Mouse (Mus musculus): ENCODE measurements around the gene Cog3.

Cog3 gene

DNA sequence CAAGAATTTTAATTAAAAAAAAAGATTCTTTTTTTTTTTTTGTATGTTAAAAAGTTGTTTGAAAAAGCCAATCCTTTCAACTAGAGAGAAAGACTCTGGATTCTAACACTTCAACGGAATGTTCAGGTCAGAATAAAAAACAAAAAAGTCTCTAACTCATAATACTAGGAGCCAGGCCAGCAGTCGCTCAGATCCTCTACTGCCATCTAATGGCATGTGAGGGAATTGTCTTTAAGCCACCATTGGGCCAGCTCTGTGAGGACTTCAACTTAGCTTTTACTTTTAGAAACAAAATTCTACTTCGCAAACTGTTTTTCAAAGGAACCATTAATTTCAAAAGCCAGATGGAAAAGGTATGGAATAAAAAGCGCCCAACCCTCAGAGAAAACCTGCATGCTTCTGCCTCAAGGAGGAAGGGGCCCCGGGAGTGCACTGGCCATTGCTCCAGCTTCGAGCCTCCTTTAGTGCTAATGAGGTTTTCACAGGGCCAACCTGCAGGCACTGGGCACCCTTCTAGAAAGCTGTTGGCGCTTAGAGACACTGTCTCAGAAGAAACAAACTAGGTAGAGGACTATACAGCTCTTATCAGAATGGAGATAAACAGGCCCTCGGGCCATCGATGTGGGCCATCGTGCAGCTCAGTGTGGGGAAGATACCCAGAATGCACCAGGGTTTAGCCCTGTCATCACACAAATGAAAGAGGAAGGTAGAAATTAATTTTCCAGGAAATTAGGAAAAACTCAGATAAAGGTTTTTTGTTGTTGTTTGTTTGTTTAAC lies 6.9 kb upstream of the Cog3 start:
- peak; percentile 30 for DNase-seq (ENCODE audit: low read depth)

DNA sequence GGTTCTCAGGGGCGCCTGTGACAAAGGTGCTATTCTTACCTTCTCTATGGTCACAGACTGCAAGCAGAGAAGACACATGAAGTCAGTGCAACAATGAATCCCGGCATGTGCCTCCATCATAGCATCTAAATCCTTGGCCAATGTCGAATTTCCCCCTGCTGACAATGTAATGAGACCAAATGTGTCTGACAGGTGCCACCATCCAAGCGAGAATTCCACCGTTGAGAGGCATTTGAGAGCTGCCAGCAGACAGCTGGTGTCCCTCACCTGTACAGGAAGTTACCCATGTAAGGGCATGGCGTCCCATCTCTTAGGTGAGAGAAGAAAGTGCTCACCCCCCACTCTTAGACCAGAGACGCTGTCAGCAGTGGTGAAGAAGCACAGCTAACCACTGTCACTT lies 4.1 kb upstream of the Cog3 start:
- DNase-seq (ENCODE audit: low read depth), result no peak

DNA sequence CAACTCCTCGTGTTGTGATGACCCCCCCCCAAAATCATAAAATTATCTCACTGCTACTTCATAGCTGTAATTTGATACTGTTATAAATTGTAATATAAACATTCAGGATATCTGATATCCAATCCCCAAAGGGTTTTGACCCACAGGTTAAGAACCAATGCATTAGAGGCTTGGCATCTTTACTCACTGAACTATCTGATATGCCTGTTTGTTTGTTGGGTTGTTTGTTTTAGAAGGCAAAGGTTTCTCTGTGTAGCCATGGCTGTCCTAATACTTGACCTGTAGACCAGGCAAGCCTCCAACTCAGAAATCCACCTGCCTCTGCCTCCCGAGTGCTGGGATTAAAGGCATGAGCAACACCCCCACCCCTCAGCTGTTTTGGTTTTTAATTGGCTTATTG lies 3.5 kb upstream of the Cog3 start:
- no peak for DNase-seq (ENCODE audit: low read depth)

- DNase-seq (ENCODE audit: low read depth), result no peak
Observed at GRCm38 (mm10) chr14:75756971-75757370, 2.7 kb upstream of the Cog3 start.

DNA sequence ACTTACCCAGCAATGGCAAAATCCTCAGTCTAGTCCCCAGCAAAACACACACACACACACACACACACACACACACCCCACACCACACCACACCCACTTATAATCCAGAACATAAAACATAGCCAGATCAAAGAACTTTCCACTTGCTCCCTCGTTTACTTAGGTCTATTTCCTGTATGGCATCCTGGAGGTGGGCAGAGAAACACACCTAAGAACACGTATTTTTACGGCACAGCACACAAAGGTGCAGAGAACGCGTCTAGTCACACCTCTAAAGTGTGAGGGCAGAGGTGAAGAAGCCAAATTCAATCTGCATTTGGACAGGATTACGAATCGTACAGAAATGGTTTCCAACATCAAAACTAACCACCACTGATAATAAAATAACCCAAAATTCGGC lies 1.1 kb downstream of the Cog3 start:
- no peak for DNase-seq (ENCODE audit: low read depth)

GRCm38 (mm10) chr14:75751040-75751439 lies 3.3 kb downstream of the Cog3 start:
- DNase-seq (ENCODE audit: low read depth), result no peak

- DNase-seq (ENCODE audit: low read depth), result no peak
Observed at GRCm38 (mm10) chr14:75749123-75749522, 5.2 kb downstream of the Cog3 start.

GRCm38 (mm10) chr14:75747960-75748359 lies 6.4 kb downstream of the Cog3 start:
- DNase-seq (ENCODE audit: low read depth), result no peak

DNA sequence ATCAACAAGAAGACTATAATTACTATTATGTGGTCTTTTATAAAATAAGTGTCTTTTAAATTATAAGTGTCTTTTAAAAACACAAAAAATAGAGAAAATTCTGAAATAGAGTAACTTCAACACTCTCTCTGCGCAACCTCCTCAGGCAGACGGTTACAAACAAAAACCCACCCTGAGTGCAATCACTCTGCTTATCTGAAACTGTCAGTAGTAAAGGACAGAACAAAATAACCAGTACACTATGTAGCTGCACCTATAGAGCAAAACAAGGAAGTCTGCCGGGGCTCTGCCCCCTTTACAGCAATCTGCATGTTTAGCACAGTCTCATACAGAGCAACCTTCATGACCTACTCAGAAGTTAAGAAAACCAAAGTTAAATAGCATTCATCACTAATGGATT lies 12.4 kb downstream of the Cog3 start:
- DNase-seq (ENCODE audit: low read depth), result no peak

DNA sequence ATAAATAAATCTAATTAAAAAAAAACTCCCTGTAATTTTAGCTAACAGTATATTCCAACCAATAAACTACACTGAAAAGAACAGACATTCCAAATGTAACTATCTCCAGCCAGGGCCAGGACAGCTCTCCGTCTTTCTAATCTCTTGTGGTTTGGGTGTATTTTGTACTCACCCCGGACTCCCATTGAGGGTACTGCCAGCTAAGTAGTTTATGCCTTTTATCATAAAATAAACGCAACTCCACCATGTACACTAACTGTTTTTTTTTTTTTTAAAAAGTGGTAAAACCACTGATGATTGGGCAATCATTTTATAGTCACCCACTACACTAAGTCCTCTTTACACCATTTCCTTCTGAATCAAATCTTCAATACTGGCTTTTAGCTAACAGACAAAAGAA lies 18.7 kb downstream of the Cog3 start:
- DNase-seq (ENCODE audit: low read depth), result no peak

DNA sequence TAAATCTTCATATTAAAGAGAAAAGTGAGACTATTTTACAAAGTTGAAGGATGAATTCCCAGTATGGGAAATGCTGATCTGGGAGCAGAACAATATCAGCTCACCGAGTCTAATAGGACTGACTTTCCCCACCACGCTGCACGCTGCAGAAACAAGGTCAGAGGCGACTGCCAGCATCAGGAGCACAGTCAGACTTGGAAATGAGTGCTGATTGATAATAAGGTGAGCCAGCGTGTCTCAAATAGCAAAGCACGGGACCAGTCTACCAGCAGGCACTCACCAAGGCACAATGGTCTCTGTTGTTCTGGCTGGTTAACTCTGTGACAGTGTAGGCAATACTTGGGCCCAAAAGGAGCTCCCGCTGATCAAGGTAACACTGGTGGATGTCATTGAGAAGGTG lies 21.7 kb downstream of the Cog3 start:
- DNase-seq (ENCODE audit: low read depth), result no peak

DNA sequence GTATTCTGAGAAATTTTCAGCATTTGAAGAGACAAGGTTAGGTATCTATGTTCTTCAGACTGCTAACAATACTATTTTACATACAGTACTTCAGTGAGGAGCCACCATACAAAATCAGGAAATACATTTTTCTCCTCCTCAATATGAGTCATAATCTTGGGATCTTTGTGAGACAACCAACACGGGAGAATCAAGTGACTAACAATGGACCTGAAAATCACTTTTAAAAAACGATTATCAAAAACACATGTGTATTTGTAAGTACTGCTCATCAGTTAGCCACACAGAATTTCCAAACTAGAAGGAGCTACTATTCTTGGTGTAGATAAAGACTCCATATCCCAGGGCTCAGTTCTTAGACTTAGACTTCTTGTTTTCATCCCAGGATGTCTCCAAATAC lies 23.0 kb downstream of the Cog3 start:
- no peak for DNase-seq (ENCODE audit: low read depth)

- no peak for DNase-seq (ENCODE audit: low read depth)
Observed at GRCm38 (mm10) chr14:75728111-75728510, 26.2 kb downstream of the Cog3 start.

DNA sequence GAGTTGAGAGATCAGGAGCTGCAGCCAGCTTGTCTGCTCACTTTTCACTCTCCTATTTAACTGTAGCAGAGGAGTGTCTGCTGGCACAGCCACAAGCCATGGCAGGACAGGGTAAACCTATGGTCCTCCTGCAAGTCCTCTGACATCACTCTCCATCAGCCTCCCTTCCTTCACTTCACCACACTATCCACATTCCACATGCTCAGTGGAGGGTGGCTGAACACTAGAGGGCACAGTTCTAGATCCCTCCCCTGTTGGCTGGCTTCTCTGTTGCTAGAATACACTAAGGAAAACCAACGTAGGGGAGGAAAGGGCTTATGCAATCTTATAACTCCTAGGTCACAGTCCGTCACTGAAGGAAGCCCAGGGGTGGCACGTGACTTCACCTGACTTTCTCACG lies 27.3 kb downstream of the Cog3 start:
- DNase-seq (ENCODE audit: low read depth), result no peak

DNA sequence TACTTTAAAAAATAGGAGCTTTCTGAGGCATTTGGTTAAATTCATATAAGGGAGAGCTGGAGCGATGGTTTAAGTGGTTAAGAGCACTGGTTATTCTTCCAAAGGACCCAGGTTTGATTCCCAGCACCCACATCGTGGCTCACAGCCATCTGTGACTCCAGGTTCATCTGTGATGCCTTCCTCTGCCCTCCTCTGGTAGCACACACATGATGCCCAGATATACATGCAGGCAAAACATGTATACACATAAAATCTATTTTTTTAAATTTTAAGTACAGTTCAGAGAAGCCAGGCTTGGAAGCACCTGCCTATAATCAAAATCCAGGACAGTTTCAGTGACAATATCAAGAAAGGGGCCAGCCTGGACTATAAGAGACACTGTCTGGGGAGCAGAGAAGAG lies 31.5 kb downstream of the Cog3 start:
- DNase-seq (ENCODE audit: low read depth), result no peak

GRCm38 (mm10) chr14:75721977-75722563 lies 32.2 kb downstream of the Cog3 start:
- peak; percentile 9 for DNase-seq (ENCODE audit: low read depth)

DNA sequence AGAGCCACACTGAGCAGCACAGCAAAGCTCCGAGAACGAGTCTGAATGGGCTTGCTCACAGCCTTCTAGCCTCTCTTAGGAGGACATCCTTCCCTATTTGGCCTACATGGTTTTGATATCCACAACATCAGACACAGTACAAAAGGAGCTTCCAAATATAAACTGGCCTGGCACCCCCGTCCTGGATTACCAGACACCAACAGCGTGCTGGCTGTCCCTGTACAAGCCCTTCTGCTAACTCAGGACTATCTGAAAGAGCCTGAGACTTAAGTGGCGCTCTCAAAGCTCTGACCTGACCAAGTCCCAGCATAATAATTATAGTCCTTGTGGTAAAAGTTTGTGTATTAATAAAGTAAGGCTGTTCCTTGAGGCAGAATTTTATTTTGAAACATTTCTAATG lies 34.2 kb downstream of the Cog3 start:
- no peak for DNase-seq (ENCODE audit: low read depth)

DNA sequence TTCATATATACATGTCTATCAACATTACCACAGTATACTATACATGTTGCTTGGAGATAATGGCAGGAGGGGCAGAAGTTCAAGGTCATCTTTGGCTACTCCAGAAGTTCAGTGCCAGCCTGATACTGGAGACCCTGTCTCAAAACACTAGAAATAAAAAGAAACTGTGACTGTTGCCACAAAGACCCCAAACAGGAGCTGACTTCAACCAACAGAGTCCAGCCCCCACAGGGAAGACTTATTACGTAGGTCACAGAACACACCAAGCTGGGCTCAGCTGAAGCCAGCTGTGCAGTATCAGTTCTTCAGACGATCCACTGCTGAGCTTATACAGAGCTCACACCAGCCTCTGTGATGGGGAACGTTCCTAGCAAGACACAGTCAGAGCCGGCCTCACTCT lies 37.9 kb downstream of the Cog3 start:
- DNase-seq (ENCODE audit: low read depth), result no peak

DNA sequence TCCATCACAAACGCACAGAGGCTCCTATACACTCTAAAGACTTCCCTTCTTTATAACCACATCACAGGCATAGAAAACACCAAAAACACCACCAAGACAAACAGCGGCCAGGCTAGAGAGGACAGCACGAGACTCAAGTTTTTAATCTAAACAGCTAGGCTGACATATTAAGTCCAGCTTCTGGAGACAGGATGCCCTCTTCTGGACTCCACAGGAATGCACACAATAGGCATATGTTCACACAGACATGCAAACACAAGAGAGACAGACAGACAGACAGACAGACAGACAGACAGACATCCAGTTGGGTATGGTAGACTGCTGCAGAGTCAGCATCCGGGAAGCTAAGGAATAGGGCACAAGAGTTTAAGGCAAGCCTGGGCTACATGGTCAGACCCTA lies 40.7 kb downstream of the Cog3 start:
- DNase-seq (ENCODE audit: low read depth), result no peak

GRCm38 (mm10) chr14:75712687-75713086 lies 41.6 kb downstream of the Cog3 start:
- DNase-seq (ENCODE audit: low read depth), result no peak

GRCm38 (mm10) chr14:75711731-75712130 lies 42.6 kb downstream of the Cog3 start:
- no peak for DNase-seq (ENCODE audit: low read depth)

DNA sequence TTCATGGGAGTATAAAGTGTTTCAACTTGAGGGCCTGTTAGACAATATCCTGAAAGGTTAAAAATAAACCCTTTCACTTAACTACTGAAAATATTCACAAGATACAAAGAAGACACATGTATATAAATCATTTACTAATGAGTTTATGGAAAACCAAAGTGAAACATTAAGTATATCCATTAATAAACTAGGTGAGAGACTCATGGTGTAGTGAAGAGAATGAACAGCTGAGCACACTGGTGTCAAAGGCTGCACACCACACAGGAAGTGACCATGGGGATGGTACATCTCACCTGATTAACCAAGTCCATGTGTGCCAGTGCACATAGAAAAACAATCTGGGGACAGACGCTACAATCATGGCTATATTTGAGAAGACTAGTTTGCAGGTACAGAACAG lies 45.3 kb downstream of the Cog3 start:
- DNase-seq (ENCODE audit: low read depth), result no peak

DNA sequence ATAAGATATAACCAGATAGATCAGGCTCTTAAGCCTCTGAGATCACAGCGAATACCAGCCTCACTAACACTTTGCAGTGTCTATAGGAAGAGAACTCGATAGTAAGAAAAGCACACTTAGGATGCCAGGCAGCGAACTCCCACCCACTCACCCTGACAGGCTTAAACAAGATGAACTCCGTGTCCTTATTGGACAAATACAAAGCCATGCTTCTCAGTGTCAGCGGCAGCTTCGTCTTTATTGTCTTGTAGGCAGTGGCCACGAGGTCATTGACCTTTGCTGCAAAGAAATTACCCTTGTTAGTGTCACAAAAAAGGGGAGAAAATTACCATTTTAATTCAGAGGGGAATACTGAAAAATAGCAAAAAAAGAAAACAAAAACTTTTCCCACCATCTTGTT lies 46.5 kb downstream of the Cog3 start:
- no peak for DNase-seq (ENCODE audit: low read depth)

DNA sequence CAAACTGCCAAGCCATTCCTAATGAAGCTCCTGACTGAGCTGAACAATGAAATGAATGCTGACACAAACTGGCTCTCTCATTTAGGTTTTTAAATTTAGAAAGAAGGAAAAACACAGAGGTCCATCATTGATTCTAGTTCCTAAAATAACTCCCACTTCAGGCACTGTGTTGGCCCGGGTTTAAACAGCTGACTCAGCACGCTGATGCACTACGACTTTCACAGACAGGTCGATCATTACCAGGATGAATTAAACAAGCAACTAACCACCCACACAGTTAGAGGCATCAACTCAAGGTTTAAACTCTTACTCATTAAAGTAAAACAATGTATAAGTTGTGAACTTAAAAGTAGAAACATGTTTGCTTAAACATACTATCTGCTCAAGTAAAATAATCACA lies 47.7 kb downstream of the Cog3 start:
- no peak for DNase-seq (ENCODE audit: low read depth)
